Mouse (Mus musculus): Measurements from ENCODE around the gene Dusp23. TPM values are rescaled to one million over a fixed set of nuclear protein-coding genes. Genes with fewer than 3 reads are reported as not detected.

The Dusp23 gene
- polyA plus RNA-seq (2012; rRNA removed), result 6.8 and 10.0 TPM in 2 replicates

DNA sequence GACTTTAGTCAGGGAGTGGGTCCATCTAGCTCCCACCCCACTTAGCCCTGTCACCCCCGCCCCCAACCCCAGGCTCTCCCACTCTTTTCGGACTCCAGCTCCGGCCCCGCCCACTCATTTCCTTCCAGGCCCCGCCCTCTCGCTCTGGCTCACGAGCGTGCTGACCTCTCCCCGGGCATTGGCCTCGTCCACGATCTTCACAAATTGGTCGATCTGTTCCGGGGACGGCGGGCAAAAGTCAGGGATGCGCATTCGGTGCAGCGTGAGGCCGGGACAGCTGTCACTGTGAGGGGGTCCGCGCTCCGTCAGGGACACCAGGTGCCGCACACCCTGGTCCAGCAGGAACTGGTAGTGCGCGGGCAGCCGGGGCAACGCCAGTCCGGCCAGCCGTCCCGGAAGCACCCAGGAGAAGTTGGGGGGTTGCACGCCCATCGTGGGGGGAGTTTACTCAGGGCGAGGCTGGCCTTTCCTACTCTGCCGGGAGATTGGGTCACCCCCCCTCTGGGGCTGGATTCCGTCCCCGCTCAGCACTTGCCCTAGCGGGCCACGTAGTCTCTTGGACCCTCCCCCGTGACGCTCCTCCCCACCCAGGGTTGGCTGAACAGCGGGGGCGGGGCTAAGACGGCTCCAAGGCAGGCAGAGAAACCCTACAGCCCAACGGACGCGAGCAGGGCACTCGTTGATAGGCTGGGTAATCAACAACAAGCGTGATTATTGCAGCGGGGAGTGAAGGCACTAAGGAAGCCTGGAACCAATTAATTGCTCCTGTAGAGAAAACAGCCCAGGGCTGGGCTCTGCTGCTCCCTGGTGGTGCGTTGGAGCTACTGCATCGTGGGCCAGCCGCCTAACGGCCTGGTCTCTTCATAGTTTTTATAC, at the start of gene Dusp23:
Gene Dusp23, minus strand, starts transcription at position 512 of the 876 bp plus-strand sequence.

DNA sequence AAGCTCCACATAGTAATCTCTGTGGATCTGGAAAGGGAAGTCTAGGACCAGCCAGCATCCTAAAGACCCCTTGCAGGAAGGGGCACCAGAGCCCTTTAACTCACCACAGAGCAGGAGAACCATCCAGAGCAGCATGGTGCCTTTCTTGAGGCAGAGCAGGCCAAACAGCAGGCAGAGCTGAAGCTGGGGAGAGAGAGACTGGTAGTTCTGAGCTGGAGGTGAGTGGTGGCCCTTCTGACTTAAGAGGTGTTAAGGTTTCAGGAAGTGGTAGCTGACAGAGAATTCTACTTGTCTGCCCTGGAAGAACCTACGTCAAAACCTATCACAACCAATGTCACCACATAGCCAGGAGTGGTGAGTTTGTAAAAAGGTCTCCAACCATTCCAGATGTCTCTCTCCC, 30.4 kb downstream of the Dusp23 start, which contains the start of gene Fcrl6:
Gene Fcrl6, minus strand, starts transcription at position 226 of the 400 bp plus-strand sequence.

DNA sequence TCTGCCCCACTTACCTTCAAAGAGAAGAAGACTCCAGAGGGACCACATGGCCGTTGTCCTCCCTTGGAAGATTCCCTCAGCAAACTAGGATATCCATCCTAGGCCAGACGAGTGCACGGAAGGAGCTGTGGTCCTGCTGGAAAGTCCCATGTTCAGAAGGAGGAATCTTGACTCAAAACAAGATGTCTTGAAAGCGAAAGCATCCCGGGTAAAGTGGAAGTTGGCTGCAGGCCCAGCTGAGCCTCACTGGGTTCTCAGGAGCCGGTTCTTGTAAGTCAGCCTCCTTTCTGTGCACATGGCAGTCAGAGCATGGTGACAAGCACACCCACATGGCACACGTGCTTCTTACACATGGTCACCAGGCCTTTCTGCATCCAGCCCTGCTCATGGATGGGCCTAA, 42.4 kb downstream of the Dusp23 start, which contains the start of gene Slamf8:
Gene Slamf8, minus strand, starts transcription at position 184 of the 400 bp plus-strand sequence.

Other genes starting within 250 kb of the Dusp23 start
- 0.20 and 0.26 TPM in 2 replicates for gene Slamf9, start 157.6 kb downstream of the Dusp23 start, polyA plus RNA-seq (2012; rRNA removed)
- gene Igsf9, start 151.2 kb downstream of the Dusp23 start, polyA plus RNA-seq (2012; rRNA removed), result 111 and 126 TPM in 2 replicates
- gene Tagln2, start 132.9 kb downstream of the Dusp23 start, polyA plus RNA-seq (2012; rRNA removed), result 28.5 and 53.8 TPM in 2 replicates
- gene Cfap45, start 112.2 kb downstream of the Dusp23 start, polyA plus RNA-seq (2012; rRNA removed), result 1.7 and 2.2 TPM in 2 replicates
- 0.04 and 0.07 TPM in 2 replicates for gene Vsig8, start 77.0 kb downstream of the Dusp23 start, polyA plus RNA-seq (2012; rRNA removed)
- gene Slamf8, start 42.4 kb downstream of the Dusp23 start, polyA plus RNA-seq (2012; rRNA removed), result 0.02 and 0.06 TPM in 2 replicates
- gene Fcrl6, start 30.4 kb downstream of the Dusp23 start, polyA plus RNA-seq (2012; rRNA removed), result 0.36 TPM in 1 of 2 replicates, not detected in the other
- 0.12 and 0.35 TPM in 2 replicates for gene Crp, start 65.1 kb upstream of the Dusp23 start, polyA plus RNA-seq (2012; rRNA removed)